Mouse (Mus musculus) lung, postnatal 14 days (tissue): Measurements from ENCODE around the gene Tspan18.

Experiments used
- DNase-seq: peaks from one replicate; pipeline ENCODE4 v3.0.0; 2021

The Tspan18 gene

GRCm38 (mm10) chr2:93152191-93152601 is 182.1 kb downstream of the Tspan18 start:
- DNase-seq, result no peak
